Mouse (Mus musculus): Measurements from ENCODE around the gene Zic4.

DNA sequence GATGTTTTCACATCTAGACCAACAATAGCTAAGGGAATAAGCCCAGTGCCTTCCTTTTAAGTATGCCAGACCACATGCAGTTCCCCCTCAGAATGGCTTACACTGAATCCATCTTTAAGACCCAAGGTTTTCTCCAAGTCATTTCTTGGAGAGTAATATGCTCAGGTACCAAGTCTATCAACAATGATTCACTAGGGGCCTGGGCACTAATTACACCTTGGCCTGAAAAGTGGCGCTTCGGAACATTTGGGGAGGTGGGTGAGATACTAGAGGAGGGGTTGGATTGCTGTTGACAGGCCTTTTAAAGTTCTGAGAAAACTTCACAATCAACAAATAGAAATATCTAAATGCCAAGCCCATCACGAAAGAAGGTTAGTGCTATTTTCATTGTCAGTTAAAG, 4.9 kb upstream of the Zic4 start:
- TF ChIP-seq CTCF (IDR thresholded peaks at IDR 0.05) (no peak), EP300 (IDR thresholded peaks at IDR 0.05) (no peak)
